Mouse (Mus musculus): ENCODE data around the gene Adipor1.

Adipor1 gene

DNA sequence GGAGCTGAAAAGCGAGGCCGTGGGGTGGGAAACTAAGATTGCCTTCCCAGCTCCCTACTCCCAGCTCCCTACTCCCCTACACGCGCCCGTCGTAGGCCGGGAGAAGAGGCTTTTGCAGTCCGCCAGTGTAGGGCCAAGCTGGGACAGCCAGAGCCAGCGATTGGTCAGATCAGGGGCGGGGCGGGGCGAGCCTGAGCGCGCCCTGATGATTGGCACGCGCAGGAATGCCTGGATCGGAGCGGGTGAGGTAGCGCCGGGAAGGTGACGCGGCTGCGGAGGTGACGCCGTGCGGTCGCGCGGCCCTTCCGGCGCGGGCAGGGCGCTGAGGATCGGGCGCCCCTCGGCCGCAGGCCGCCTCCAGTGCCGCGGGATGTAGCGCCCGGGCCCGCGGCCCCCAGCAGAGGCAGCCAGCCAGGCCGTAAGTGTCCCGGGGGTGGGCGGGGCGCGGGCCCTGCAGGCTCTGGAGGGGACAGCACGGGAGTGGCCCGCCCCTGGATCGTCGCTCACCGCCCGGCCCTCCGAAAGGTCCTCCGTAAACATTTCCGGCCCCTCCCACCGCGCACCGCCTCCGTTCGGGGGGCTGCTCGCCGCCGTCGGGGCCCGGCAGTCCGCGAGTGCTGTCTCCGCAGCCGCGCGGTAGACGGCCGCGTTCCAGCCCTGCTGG lies at the start of gene Adipor1:
Gene Adipor1, plus strand, starts transcription at position 211 of the 664 bp plus-strand sequence.
- Histone ChIP-seq H3K36me3 (ENCODE audit: control insufficient read depth, insufficient read depth, low read length, poor library complexity, severe bottlenecking) (no peaks in the 10 kb centered on the region), H3K27me3 (ENCODE audit: control insufficient read depth, insufficient read depth, low read length, poor library complexity, severe bottlenecking) (no peaks in the 10 kb centered on the region)
- peak; percentile 93 for DNase-seq (ENCODE audit: low read depth, low spot score)

GRCm38 (mm10) chr1:134365491-134365890 lies 49.7 kb upstream of the Adipor1 start:
- DNase-seq (ENCODE audit: low read depth, low spot score), result no peak
- no peaks in the 10 kb centered on the region for H3K27me3 ChIP-seq (ENCODE audit: control insufficient read depth, insufficient read depth, low read length, poor library complexity, severe bottlenecking)
- no peaks in the 10 kb centered on the region for H3K36me3 ChIP-seq (ENCODE audit: control insufficient read depth, insufficient read depth, low read length, poor library complexity, severe bottlenecking)

- DNase-seq (ENCODE audit: low read depth, low spot score), result peak; percentile 66
- no peaks in the 10 kb centered on the region for H3K27me3 ChIP-seq (ENCODE audit: control insufficient read depth, insufficient read depth, low read length, poor library complexity, severe bottlenecking)
- no peaks in the 10 kb centered on the region for H3K36me3 ChIP-seq (ENCODE audit: control insufficient read depth, insufficient read depth, low read length, poor library complexity, severe bottlenecking)
These were observed 46.3 kb upstream of the Adipor1 start for GRCm38 (mm10) chr1:134368777-134369337.

DNA sequence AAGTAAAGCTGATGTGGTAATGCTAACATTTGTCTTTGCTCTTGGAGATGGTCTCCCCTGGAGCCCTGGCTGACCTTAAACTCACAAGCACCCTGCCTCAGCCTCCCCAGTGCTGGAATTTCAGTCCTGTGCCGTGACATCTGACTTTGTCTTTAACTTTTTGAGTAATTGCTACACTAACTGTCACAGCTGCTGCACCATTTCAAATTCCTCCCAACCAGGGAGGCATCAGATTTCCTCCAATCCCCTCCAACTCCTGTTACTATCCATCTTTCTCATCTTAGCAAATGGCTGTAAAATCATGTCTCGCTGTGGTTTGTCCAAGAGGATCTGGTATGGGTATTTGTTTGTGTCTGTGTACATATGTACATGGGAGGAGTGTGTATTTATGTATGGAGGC lies 41.1 kb upstream of the Adipor1 start:
- Histone ChIP-seq H3K36me3 (ENCODE audit: control insufficient read depth, insufficient read depth, low read length, poor library complexity, severe bottlenecking) (no peaks in the 10 kb centered on the region), H3K27me3 (ENCODE audit: control insufficient read depth, insufficient read depth, low read length, poor library complexity, severe bottlenecking) (no peaks in the 10 kb centered on the region)
- DNase-seq (ENCODE audit: low read depth, low spot score), result no peak

DNA sequence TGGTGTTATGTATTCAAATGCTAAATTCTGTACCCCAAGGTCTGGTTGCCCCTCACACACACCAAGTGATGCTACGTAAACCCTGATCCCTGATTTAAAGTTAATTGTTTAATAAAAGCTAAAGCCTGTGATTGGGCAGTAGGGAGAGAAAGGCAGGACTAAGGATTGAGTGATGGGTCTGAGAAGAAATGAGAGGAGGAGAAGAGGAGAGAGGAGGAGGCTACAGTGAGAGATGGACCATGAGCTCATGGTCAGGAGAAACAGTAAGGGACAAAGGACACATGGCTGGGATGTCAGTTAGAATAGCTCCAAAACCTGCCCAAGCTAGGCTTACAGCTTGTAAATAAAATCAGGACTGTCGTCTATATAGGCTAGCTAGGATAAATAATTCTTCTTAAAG lies 34.1 kb upstream of the Adipor1 start:
- no peaks in the 10 kb centered on the region for H3K27me3 ChIP-seq (ENCODE audit: control insufficient read depth, insufficient read depth, low read length, poor library complexity, severe bottlenecking)
- no peak for DNase-seq (ENCODE audit: low read depth, low spot score)
- H3K36me3 ChIP-seq (ENCODE audit: control insufficient read depth, insufficient read depth, low read length, poor library complexity, severe bottlenecking), result no peaks in the 10 kb centered on the region

DNA sequence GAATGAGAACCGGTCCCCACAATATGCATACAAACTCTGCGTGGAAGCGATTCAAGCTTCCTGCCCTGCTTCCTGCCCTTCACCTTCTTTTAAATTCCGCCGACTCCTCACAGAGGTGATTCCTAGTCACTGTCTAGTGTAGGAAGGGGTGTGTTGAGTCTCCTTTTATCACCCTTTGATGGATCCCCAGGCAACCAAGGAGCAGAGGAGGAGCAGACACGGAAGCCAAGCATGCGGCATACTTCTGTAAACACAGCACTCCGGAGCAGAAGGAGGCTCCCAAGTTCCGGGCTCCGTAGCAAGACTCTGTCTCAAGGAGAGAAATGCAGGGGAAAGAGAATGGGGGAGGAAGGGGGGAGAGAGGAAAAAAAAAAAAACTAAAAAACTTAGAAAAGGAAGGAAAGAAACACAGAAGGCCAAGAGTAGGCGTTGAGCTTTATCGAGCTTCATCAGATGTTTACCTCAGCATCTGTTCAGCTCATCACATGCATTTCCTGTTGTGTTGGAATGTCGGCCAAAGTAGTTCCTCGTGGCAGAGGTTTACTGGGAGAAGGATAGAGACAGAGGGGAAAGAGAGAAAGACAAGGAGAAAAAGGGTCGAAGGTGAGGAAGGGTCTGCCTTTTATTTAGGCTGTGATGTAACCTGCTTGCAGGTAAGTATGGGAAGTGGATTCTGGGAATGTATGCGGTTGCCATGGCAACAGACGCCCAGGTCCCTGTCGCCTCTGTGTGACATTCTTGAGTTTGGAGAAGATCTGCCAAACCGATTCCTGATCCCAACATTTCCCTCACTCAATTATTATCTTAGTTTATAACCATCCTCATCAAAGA lies 33.2 kb upstream of the Adipor1 start:
- H3K27me3 ChIP-seq (ENCODE audit: control insufficient read depth, insufficient read depth, low read length, poor library complexity, severe bottlenecking), result no peaks in the 10 kb centered on the region
- no peak for DNase-seq (ENCODE audit: low read depth, low spot score)
- H3K36me3 ChIP-seq (ENCODE audit: control insufficient read depth, insufficient read depth, low read length, poor library complexity, severe bottlenecking), result no peaks in the 10 kb centered on the region

- H3K36me3 ChIP-seq (ENCODE audit: control insufficient read depth, insufficient read depth, low read length, poor library complexity, severe bottlenecking), result no peaks in the 10 kb centered on the region
- no peak for DNase-seq (ENCODE audit: low read depth, low spot score)
- no peaks in the 10 kb centered on the region for H3K27me3 ChIP-seq (ENCODE audit: control insufficient read depth, insufficient read depth, low read length, poor library complexity, severe bottlenecking)
These were observed 30.6 kb upstream of the Adipor1 start for GRCm38 (mm10) chr1:134384581-134384980.

DNA sequence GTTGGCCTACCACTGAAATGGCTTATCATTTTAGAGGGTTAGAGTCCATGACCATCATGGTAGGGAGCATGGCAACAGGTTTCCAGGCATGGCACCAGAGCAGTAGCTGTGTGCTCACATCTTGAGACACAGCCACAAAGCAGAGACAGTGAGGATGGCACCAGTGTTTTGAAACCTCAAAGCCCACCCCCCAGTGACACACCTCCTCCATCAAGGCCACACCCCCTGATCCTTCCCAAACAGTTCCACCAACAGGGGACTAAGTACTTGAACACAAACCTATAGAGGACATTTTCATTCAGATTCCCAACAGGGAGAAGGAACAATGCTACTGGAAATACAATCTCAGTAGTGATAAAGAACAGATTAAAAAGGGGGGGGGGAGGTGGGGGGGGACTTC lies 30.0 kb upstream of the Adipor1 start:
- no peak for DNase-seq (ENCODE audit: low read depth, low spot score)
- H3K36me3 ChIP-seq (ENCODE audit: control insufficient read depth, insufficient read depth, low read length, poor library complexity, severe bottlenecking), result no peaks in the 10 kb centered on the region
- no peaks in the 10 kb centered on the region for H3K27me3 ChIP-seq (ENCODE audit: control insufficient read depth, insufficient read depth, low read length, poor library complexity, severe bottlenecking)

DNA sequence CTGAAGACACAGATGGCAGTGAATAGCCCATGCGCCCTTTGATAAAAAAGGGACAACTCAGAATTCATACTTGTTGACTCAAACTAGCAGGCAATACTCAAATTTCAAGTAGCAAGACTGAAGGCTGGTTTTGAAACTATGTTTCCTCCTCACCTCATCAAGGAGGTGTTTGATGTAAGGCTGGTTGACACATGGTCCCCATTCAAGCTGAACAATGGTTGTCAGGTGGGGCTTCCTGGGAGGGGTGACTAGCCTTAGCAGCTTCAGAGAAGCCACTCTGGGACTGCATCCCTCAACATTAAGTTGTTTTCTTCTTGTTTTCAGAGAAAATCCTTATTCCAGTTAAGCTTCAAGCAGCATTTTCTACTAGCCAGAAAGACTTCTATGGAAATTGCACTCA lies 29.5 kb upstream of the Adipor1 start, which contains the start of gene 4933406M09Rik:
Gene 4933406M09Rik, plus strand, starts transcription at position 275 of the 400 bp plus-strand sequence.
- no peak for DNase-seq (ENCODE audit: low read depth, low spot score)
- Histone ChIP-seq H3K27me3 (ENCODE audit: control insufficient read depth, insufficient read depth, low read length, poor library complexity, severe bottlenecking) (no peaks in the 10 kb centered on the region), H3K36me3 (ENCODE audit: control insufficient read depth, insufficient read depth, low read length, poor library complexity, severe bottlenecking) (no peaks in the 10 kb centered on the region)

DNA sequence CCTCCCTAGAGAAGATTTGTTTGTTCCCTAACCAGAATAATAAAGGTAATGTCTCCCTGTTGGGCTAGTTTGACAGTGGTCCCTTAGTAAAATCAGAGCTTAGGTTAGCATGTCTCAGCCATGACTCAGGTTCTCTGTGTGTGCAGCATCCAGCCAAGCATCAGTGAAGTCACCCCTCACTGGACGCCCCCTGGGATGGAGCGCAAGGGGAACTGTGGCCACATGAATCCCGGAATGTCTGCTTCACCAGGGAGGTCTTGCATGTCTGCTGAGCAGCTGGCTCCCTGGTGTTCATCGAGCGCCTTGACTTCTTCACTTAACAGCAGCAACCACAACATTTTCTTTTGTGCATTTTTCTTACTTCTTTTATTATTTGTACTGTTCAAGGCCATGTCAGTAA lies 21.4 kb upstream of the Adipor1 start:
- Histone ChIP-seq H3K27me3 (ENCODE audit: control insufficient read depth, insufficient read depth, low read length, poor library complexity, severe bottlenecking) (no peaks in the 10 kb centered on the region), H3K36me3 (ENCODE audit: control insufficient read depth, insufficient read depth, low read length, poor library complexity, severe bottlenecking) (no peaks in the 10 kb centered on the region)
- DNase-seq (ENCODE audit: low read depth, low spot score), result no peak

- H3K36me3 ChIP-seq (ENCODE audit: control insufficient read depth, insufficient read depth, low read length, poor library complexity, severe bottlenecking), result no peaks in the 10 kb centered on the region
- H3K27me3 ChIP-seq (ENCODE audit: control insufficient read depth, insufficient read depth, low read length, poor library complexity, severe bottlenecking), result no peaks in the 10 kb centered on the region
- no peak for DNase-seq (ENCODE audit: low read depth, low spot score)
These were observed 17.0 kb upstream of the Adipor1 start for GRCm38 (mm10) chr1:134398210-134398609.

GRCm38 (mm10) chr1:134399735-134400134 lies 15.4 kb upstream of the Adipor1 start:
- DNase-seq (ENCODE audit: low read depth, low spot score), result no peak
- no peaks in the 10 kb centered on the region for H3K27me3 ChIP-seq (ENCODE audit: control insufficient read depth, insufficient read depth, low read length, poor library complexity, severe bottlenecking)

GRCm38 (mm10) chr1:134405509-134406413 lies 9.4 kb upstream of the Adipor1 start, which contains the start of gene Cyb5r1:
Gene Cyb5r1, plus strand, starts transcription at chr1:134405559.
- DNase-seq (ENCODE audit: low read depth, low spot score), result peak; percentile 74

More at GRCm38 (mm10) chr1:134399735-134400134, 15.4 kb upstream of the Adipor1 start:
- H3K36me3 ChIP-seq (ENCODE audit: control insufficient read depth, insufficient read depth, low read length, poor library complexity, severe bottlenecking), result no peaks in the 10 kb centered on the region

DNA sequence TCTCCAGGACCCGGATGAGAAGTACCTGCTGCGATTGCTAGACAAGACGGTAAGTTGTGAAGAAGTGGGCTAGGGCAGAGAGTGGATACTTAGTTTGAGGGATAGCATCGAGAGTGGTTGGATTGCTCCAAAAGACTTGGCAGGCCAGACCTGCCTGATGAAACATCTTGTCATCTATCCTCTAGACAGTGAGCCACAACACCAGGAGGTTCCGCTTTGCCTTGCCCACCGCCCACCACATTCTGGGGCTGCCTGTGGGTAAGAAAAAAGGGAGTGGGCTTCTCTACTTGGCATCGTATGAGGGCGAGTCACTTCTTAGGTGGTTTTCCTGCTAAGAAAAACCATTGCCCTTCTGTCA lies 8.8 kb upstream of the Adipor1 start:
- H3K27me3 ChIP-seq (ENCODE audit: control insufficient read depth, insufficient read depth, low read length, poor library complexity, severe bottlenecking), result no peaks in the 10 kb centered on the region
- DNase-seq (ENCODE audit: low read depth, low spot score), result no peak
- no peaks in the 10 kb centered on the region for H3K36me3 ChIP-seq (ENCODE audit: control insufficient read depth, insufficient read depth, low read length, poor library complexity, severe bottlenecking)

More at GRCm38 (mm10) chr1:134405509-134406413, 9.4 kb upstream of the Adipor1 start, which contains the start of gene Cyb5r1:
- no peaks in the 10 kb centered on the region for H3K36me3 ChIP-seq (ENCODE audit: control insufficient read depth, insufficient read depth, low read length, poor library complexity, severe bottlenecking)
- H3K27me3 ChIP-seq (ENCODE audit: control insufficient read depth, insufficient read depth, low read length, poor library complexity, severe bottlenecking), result no peaks in the 10 kb centered on the region

Data from splenic B cell, adult 2 months (primary cell).